Mouse (Mus musculus) liver, embryonic 12.5 days (tissue): ENCODE measurements around the gene Agbl4. TPM values are rescaled to one million over a fixed set of nuclear protein-coding genes. Genes with fewer than 3 reads are reported as not detected.

Source experiments
- ATAC-seq: fragments of 200-750 bp; cut with Nextera tagmentation; 2 replicates; pipeline ENCODE4 v1.8.0; 2017; ENCODE audit warnings: moderate number of reproducible peaks, mild to moderate bottlenecking, moderate library complexity
- H3K27ac ChIP-seq: fragments of 300-500 bp; sonication (generic); 2 replicates; pipeline ENCODE4 v1.5.1; 2016; ENCODE audit warnings: mild to moderate bottlenecking
- H3K27me3 ChIP-seq: fragments of 300-500 bp; sonication (generic); replicated peaks from 2 replicates; pipeline ENCODE4 v1.6.1; 2016; ENCODE audit warnings: mild to moderate bottlenecking, moderate library complexity
- H3K36me3 ChIP-seq: fragments of 300-500 bp; sonication (generic); 2 replicates; pipeline ENCODE4 v1.6.1; 2016; ENCODE audit warnings: mild to moderate bottlenecking, moderate library complexity
- H3K4me1 ChIP-seq: fragments of 300-500 bp; sonication (generic); 2 replicates; pipeline ENCODE4 v1.6.1; 2016
- H3K4me2 ChIP-seq: fragments of 300-500 bp; sonication (generic); 2 replicates; pipeline ENCODE4 v1.6.1; 2016; ENCODE audit warnings: mild to moderate bottlenecking, moderate library complexity
- H3K4me3 ChIP-seq: fragments of 300-500 bp; sonication (generic); 2 replicates; pipeline ENCODE4 v1.5.1; 2016; ENCODE audit warnings: mild to moderate bottlenecking, moderate library complexity
- H3K9ac ChIP-seq: fragments of 300-500 bp; sonication (generic); 2 replicates; pipeline ENCODE4 v1.6.1; 2016; ENCODE audit warnings: mild to moderate bottlenecking, moderate library complexity
- H3K9me3 ChIP-seq: fragments of 300-500 bp; sonication (generic); replicated peaks from 2 replicates; pipeline ENCODE4 v1.6.1; 2016; ENCODE audit warnings: mild to moderate bottlenecking, moderate library complexity
- WGBS: fragments of 180-500 bp; shearing (Covaris S2); methylation state at CpG from one replicate; pipeline ENCODE4 v1.1.7; 2016; ENCODE audit not compliant: insufficient replicate concordance; 5-methylcytosine and 5-hydroxymethylcytosine counted together
- polyA plus RNA-seq: library from polyadenylated mRNA; unstranded; fragments of >200 nt; fragmentation: Nextera tagmentation; extraction: Ambion mirVana; gene quantifications from 2 replicates; pipeline ENCODE4 v1.2.1, GENCODE M21; 2016

The Agbl4 gene
- polyA plus RNA-seq, 1 experiment from 2014 or later = not detected

- Histone ChIP-seq H3K27me3 (no peaks in the 10 kb centered on the region), H3K9me3 (no peaks in the 10 kb centered on the region), H3K4me3 (no peak overlapping the region), H3K4me1 (no peaks in the 10 kb centered on the region), H3K9ac (no peak overlapping the region), H3K4me2 (no peak overlapping the region), H3K27ac (no peak overlapping the region), H3K36me3 (no peaks in the 10 kb centered on the region)
- WGBS = 69% methylated on average over 4 of the region's 4 CpGs
- ATAC-seq = no peak
These were observed 1070.3 kb downstream of the Agbl4 start for GRCm38 (mm10) chr4:111467796-111468195.

- Histone ChIP-seq H3K36me3 (no peaks in the 10 kb centered on the region), H3K27ac (no peak overlapping the region), H3K9ac (no peak overlapping the region), H3K4me2 (no peak overlapping the region), H3K4me1 (no peaks in the 10 kb centered on the region), H3K27me3 (no peaks in the 10 kb centered on the region), H3K4me3 (no peak overlapping the region), H3K9me3 (no peaks in the 10 kb centered on the region)
- WGBS = 44% methylated on average over 2 of the region's 2 CpGs
- ATAC-seq = no peak
These were observed 1072.4 kb downstream of the Agbl4 start for GRCm38 (mm10) chr4:111469847-111470246.

- H3K27me3 ChIP-seq = no peaks in the 10 kb centered on the region
- no peaks in the 10 kb centered on the region for H3K36me3 ChIP-seq
- no peak overlapping the region for H3K9ac ChIP-seq
- no peak for ATAC-seq
- H3K4me3 ChIP-seq = no peak overlapping the region
- H3K9me3 ChIP-seq = no peaks in the 10 kb centered on the region
- H3K4me1 ChIP-seq = no peaks in the 10 kb centered on the region
- H3K4me2 ChIP-seq = no peak overlapping the region
- 69% methylated on average over 3 of the region's 3 CpGs for WGBS
- H3K27ac ChIP-seq = no peak overlapping the region
These were observed 1074.3 kb downstream of the Agbl4 start for GRCm38 (mm10) chr4:111471726-111472125.

- Histone ChIP-seq H3K9me3 (no peaks in the 10 kb centered on the region), H3K4me1 (no peaks in the 10 kb centered on the region), H3K36me3 (no peaks in the 10 kb centered on the region), H3K4me3 (no peak overlapping the region), H3K4me2 (no peak overlapping the region), H3K27ac (no peak overlapping the region), H3K9ac (no peak overlapping the region), H3K27me3 (no peaks in the 10 kb centered on the region)
- no peak for ATAC-seq
- WGBS = 68% methylated on average over 3 of the region's 3 CpGs
These were observed 1075.0 kb downstream of the Agbl4 start for GRCm38 (mm10) chr4:111472511-111472910.

- H3K4me1 ChIP-seq = no peaks in the 10 kb centered on the region
- no peaks in the 10 kb centered on the region for H3K27me3 ChIP-seq
- H3K4me3 ChIP-seq = no peak overlapping the region
- H3K4me2 ChIP-seq = no peak overlapping the region
- no peak overlapping the region for H3K27ac ChIP-seq
- H3K9me3 ChIP-seq = no peaks in the 10 kb centered on the region
- ATAC-seq = no peak
- WGBS = 57% methylated on average over 1 of the region's 1 CpGs
- no peak overlapping the region for H3K9ac ChIP-seq
- H3K36me3 ChIP-seq = no peaks in the 10 kb centered on the region
These were observed 1075.6 kb downstream of the Agbl4 start for GRCm38 (mm10) chr4:111473014-111473413.

- H3K9me3 ChIP-seq = no peaks in the 10 kb centered on the region
- H3K4me2 ChIP-seq = no peak overlapping the region
- no peak overlapping the region for H3K4me3 ChIP-seq
- H3K4me1 ChIP-seq = no peaks in the 10 kb centered on the region
- WGBS = 65% methylated on average over 10 of the region's 10 CpGs
- H3K36me3 ChIP-seq = no peaks in the 10 kb centered on the region
- no peak for ATAC-seq
- H3K27me3 ChIP-seq = no peaks in the 10 kb centered on the region
- H3K27ac ChIP-seq = no peak overlapping the region
- no peak overlapping the region for H3K9ac ChIP-seq
These were observed 1078.0 kb downstream of the Agbl4 start for GRCm38 (mm10) chr4:111475374-111475971.

GRCm38 (mm10) chr4:111477507-111477906 lies 1080.0 kb downstream of the Agbl4 start:
- H3K4me1 ChIP-seq = no peaks in the 10 kb centered on the region
- H3K4me2 ChIP-seq = no peak overlapping the region
- WGBS = 42% methylated on average over 4 of the region's 4 CpGs
- H3K27ac ChIP-seq = no peak overlapping the region
- no peak for ATAC-seq
- no peaks in the 10 kb centered on the region for H3K27me3 ChIP-seq
- H3K9me3 ChIP-seq = no peaks in the 10 kb centered on the region
- no peaks in the 10 kb centered on the region for H3K36me3 ChIP-seq
- no peak overlapping the region for H3K4me3 ChIP-seq
- no peak overlapping the region for H3K9ac ChIP-seq

GRCm38 (mm10) chr4:111483499-111483898 lies 1086.0 kb downstream of the Agbl4 start:
- no peaks in the 10 kb centered on the region for H3K27me3 ChIP-seq
- no peaks in the 10 kb centered on the region for H3K9me3 ChIP-seq
- H3K4me2 ChIP-seq = no peak overlapping the region
- 52% methylated on average over 5 of the region's 5 CpGs for WGBS
- no peak overlapping the region for H3K27ac ChIP-seq
- H3K4me1 ChIP-seq = no peaks in the 10 kb centered on the region
- no peak for ATAC-seq
- no peak overlapping the region for H3K4me3 ChIP-seq
- H3K36me3 ChIP-seq = no peaks in the 10 kb centered on the region
- no peak overlapping the region for H3K9ac ChIP-seq

- no peak overlapping the region for H3K4me2 ChIP-seq
- H3K27me3 ChIP-seq = no peaks in the 10 kb centered on the region
- no peak overlapping the region for H3K9ac ChIP-seq
- H3K4me1 ChIP-seq = no peaks in the 10 kb centered on the region
- H3K4me3 ChIP-seq = no peak overlapping the region
- no peak for ATAC-seq
- H3K36me3 ChIP-seq = no peaks in the 10 kb centered on the region
- H3K9me3 ChIP-seq = no peaks in the 10 kb centered on the region
- 48% methylated on average over 5 of the region's 5 CpGs for WGBS
- H3K27ac ChIP-seq = no peak overlapping the region
These were observed 1087.7 kb downstream of the Agbl4 start for GRCm38 (mm10) chr4:111485189-111485588.

- no peak for ATAC-seq
- H3K27me3 ChIP-seq = no peaks in the 10 kb centered on the region
- 57% methylated on average over 5 of the region's 5 CpGs for WGBS
These were observed 1088.7 kb downstream of the Agbl4 start for GRCm38 (mm10) chr4:111486187-111486586.

GRCm38 (mm10) chr4:111487233-111487843 lies 1089.9 kb downstream of the Agbl4 start:
- no peak for ATAC-seq
- Histone ChIP-seq H3K36me3 (no peaks in the 10 kb centered on the region), H3K4me2 (no peak overlapping the region), H3K9ac (no peak overlapping the region), H3K9me3 (no peaks in the 10 kb centered on the region), H3K4me1 (no peaks in the 10 kb centered on the region), H3K27ac (no peak overlapping the region), H3K27me3 (no peaks in the 10 kb centered on the region), H3K4me3 (no peak overlapping the region)
- WGBS = 89% methylated on average over 4 of the region's 4 CpGs

More at GRCm38 (mm10) chr4:111486187-111486586, 1088.7 kb downstream of the Agbl4 start:
- H3K36me3 ChIP-seq = no peaks in the 10 kb centered on the region
- H3K4me2 ChIP-seq = no peak overlapping the region
- H3K9me3 ChIP-seq = no peaks in the 10 kb centered on the region
- H3K9ac ChIP-seq = no peak overlapping the region
- no peak overlapping the region for H3K27ac ChIP-seq
- no peaks in the 10 kb centered on the region for H3K4me1 ChIP-seq
- no peak overlapping the region for H3K4me3 ChIP-seq

GRCm38 (mm10) chr4:111493750-111494404 lies 1096.4 kb downstream of the Agbl4 start:
- Histone ChIP-seq H3K4me1 (no peaks in the 10 kb centered on the region), H3K27ac (no peak overlapping the region), H3K9ac (no peak overlapping the region), H3K4me2 (no peak overlapping the region), H3K9me3 (no peaks in the 10 kb centered on the region), H3K27me3 (no peaks in the 10 kb centered on the region; the same call in 1 of the 2 replicates), H3K4me3 (no peak overlapping the region), H3K36me3 (no peaks in the 10 kb centered on the region)
- no peak for ATAC-seq
- 41% methylated on average over 5 of the region's 5 CpGs for WGBS
